Mouse (Mus musculus) embryonic fibroblast, embryonic 13.5 days (primary cell): ENCODE results near the gene Hspe1. TPM values are rescaled to one million over a fixed set of nuclear protein-coding genes. Genes with fewer than 3 reads are reported as not detected.
"Not testable (repeated sequence)": the region's sequence is repeated elsewhere in the genome, so short reads cannot be mapped to it uniquely, and the experiment has no call there.

Experiments used
- H3K27ac ChIP-seq: 2 replicates; pipeline ENCODE4 v1.5.1; 2012; ENCODE audit warnings: low read length, control low read depth, inconsistent platforms; ENCODE audit not compliant: insufficient read depth
- H3K4me1 ChIP-seq: 2 replicates; pipeline ENCODE4 v1.6.1; 2011; ENCODE audit warnings: low read length; ENCODE audit not compliant: control insufficient read depth, insufficient read depth
- H3K4me3 ChIP-seq: 2 replicates; pipeline ENCODE4 v1.5.1; 2011; ENCODE audit warnings: mild to moderate bottlenecking, control low read depth, low read length; ENCODE audit not compliant: insufficient read depth
- CTCF ChIP-seq: IDR thresholded peaks from 2 replicates; pipeline ENCODE4 v1.5.1; 2011; ENCODE audit warnings: mild to moderate bottlenecking, control low read depth, low read length, moderate library complexity, borderline replicate concordance; ENCODE audit not compliant: insufficient read depth
- POLR2A ChIP-seq: IDR thresholded peaks from 2 replicates; pipeline ENCODE4 v1.6.1; 2011; ENCODE audit warnings: low read depth, mild to moderate bottlenecking, control low read depth, low read length, moderate library complexity
- polyA plus RNA-seq: library from polyadenylated mRNA; stranded (reverse); fragments of >200 nt; gene quantifications from 2 replicates; pipeline ENCODE4 v1.2.4, GENCODE M21; 2011; ENCODE audit warnings: low read depth; ENCODE audit not compliant: missing spikeins, insufficient read length

The Hspe1 gene
- polyA plus RNA-seq, 1 experiment: 478 TPM

GRCm38 (mm10) chr1:55055322-55056115 is 32.4 kb upstream of the Hspe1 start:
- TF ChIP-seq CTCF: no peak
- TF ChIP-seq POLR2A: no peak
- Histone ChIP-seq H3K27ac (no peak overlapping the region), H3K4me1 (peaks cover 2% of the 10 kb centered on the region), H3K4me3 (no peak overlapping the region)

GRCm38 (mm10) chr1:55058383-55058782 is 29.5 kb upstream of the Hspe1 start:
- H3K4me1 ChIP-seq, H3K27ac ChIP-seq, H3K4me3 ChIP-seq: not testable (repeated sequence)

- Histone ChIP-seq H3K27ac (no peak overlapping the region), H3K4me1 (no peaks in the 10 kb centered on the region; the same call in 1 of the 2 replicates), H3K4me3 (no peak overlapping the region)
- TF ChIP-seq CTCF (no peak), POLR2A (no peak)
Observed at GRCm38 (mm10) chr1:55061099-55061498, 26.8 kb upstream of the Hspe1 start.

- H3K4me1 ChIP-seq: no peaks in the 10 kb centered on the region; the same call in 1 of the 2 replicates
- no peak for TF ChIP-seq POLR2A
- no peak for TF ChIP-seq CTCF
- no peak overlapping the region for H3K4me3 ChIP-seq
- H3K27ac ChIP-seq: no peak overlapping the region
Observed at GRCm38 (mm10) chr1:55061772-55062171, 26.2 kb upstream of the Hspe1 start.

GRCm38 (mm10) chr1:55072328-55072727 is 15.6 kb upstream of the Hspe1 start:
- not testable (repeated sequence) for H3K4me3 ChIP-seq, H3K4me1 ChIP-seq, H3K27ac ChIP-seq

- Histone ChIP-seq H3K27ac (no peak overlapping the region), H3K4me3 (no peak overlapping the region), H3K4me1 (0 out of 2 replicates have a peak, but pooled peaks cover 3% of the 10 kb centered on the region)
- TF ChIP-seq CTCF (no peak), POLR2A (no peak)
Observed at GRCm38 (mm10) chr1:55074757-55075156, 13.2 kb upstream of the Hspe1 start.

- TF ChIP-seq POLR2A: no peak
- no peak for TF ChIP-seq CTCF
- H3K27ac ChIP-seq: no peak overlapping the region
- no peak overlapping the region for H3K4me3 ChIP-seq
- H3K4me1 ChIP-seq: 0 out of 2 replicates have a peak, but pooled peaks cover 3% of the 10 kb centered on the region
Observed at GRCm38 (mm10) chr1:55075652-55076394, 12.1 kb upstream of the Hspe1 start.

- Histone ChIP-seq H3K4me3 (no peak overlapping the region), H3K4me1 (0 out of 2 replicates have a peak, but pooled peaks cover 3% of the 10 kb centered on the region), H3K27ac (no peak overlapping the region)
- no peak for TF ChIP-seq CTCF
- no peak for TF ChIP-seq POLR2A
Observed at GRCm38 (mm10) chr1:55076395-55076743, 11.6 kb upstream of the Hspe1 start.

GRCm38 (mm10) chr1:55076849-55077516 is 10.9 kb upstream of the Hspe1 start:
- TF ChIP-seq POLR2A: no peak
- H3K27ac ChIP-seq: no peak overlapping the region
- no peak overlapping the region for H3K4me3 ChIP-seq
- 0 out of 2 replicates have a peak, but pooled peaks cover 3% of the 10 kb centered on the region for H3K4me1 ChIP-seq

- H3K4me3 ChIP-seq: no peak overlapping the region
- TF ChIP-seq POLR2A (no peak), CTCF (no peak)
- 0 out of 2 replicates have a peak, but pooled peaks cover 2% of the 10 kb centered on the region for H3K4me1 ChIP-seq
- no peak overlapping the region for H3K27ac ChIP-seq
Observed at GRCm38 (mm10) chr1:55079677-55080076, 8.3 kb upstream of the Hspe1 start.
